ENCODE assay signal across 8 mouse cellular contexts in the genomic region with DNA sequence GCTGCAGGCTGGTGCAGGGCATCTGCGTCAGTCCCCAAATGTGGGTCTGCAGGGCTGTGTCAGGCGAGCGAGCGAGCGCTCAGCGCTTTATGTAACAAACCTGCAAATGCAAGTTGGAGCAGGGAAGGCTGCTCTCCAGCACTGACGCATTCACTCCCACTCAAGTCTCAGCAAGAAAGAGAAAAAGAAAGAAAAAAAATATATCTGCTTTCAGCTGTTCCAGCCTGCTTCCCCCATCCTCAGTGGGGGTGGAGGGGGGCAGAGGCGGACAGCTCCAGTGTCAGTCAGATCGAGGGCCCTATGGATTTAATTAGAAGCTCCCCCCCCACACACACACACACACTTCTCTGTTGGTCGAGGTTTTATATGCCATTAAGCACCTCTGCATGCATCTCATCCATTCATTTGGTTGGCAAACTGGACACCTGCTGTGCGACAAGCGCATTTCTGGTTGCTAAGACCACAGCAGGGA. TPM values are rescaled to one million over a fixed set of nuclear protein-coding genes. Genes with fewer than 3 reads are reported as not detected.
DNase-seq lines count a peak whose midpoint lies in the region; ATAC-seq and TF ChIP-seq lines count a peak whose summit lies in the region.

No protein-coding gene starts in this region.

- peaks cover 21% of the 10 kb centered on the region for H3K27me3 ChIP-seq in embryonic facial prominence, embryonic 14.5 days (replicated peaks; ENCODE audit: control insufficient read depth, insufficient read depth, low read length)
- no peaks in the 10 kb centered on the region for H3K27me3 ChIP-seq in myocyte (ENCODE audit: control insufficient read depth, insufficient read depth, insufficient read length)

- peaks cover 21% of the 10 kb centered on the region for H3K4me1 ChIP-seq in embryonic facial prominence, embryonic 14.5 days (ENCODE audit: control insufficient read depth, insufficient read depth, low read length)

- no peak overlapping the region for H3ac ChIP-seq in myocyte (ENCODE audit: control insufficient read depth, insufficient read length)

- H3K27ac ChIP-seq in embryonic facial prominence, embryonic 14.5 days (replicated peaks; ENCODE audit: low read depth, low read length): no peak overlapping the region

- no peak overlapping the region for H3K9ac ChIP-seq in embryonic facial prominence, embryonic 14.5 days (ENCODE audit: low read depth, low read length)

- peak; percentile 25 for DNase-seq in embryo, embryonic 11 days
- DNase-seq in embryo, embryonic 10 days (ENCODE audit: low spot score): no peak
- DNase-seq in embryonic facial prominence, embryonic 14.5 days (ENCODE audit: low spot score): peak; percentile 68
- DNase-seq in layer of hippocampus, adult 8-10 months (ENCODE audit: low spot score in 2 of 2): peak; percentile 70 to 72
- DNase-seq in embryo, embryonic 9.5 days (ENCODE audit: extremely low spot score): no peak
- no peak for DNase-seq in lung, postnatal 25 days (ENCODE audit: low spot score)

- no peaks in the 10 kb centered on the region for H3K79me2 ChIP-seq in myocyte (ENCODE audit: control insufficient read depth, insufficient read depth)

- H3K4me3 ChIP-seq in embryonic facial prominence, embryonic 14.5 days (ENCODE audit: low read depth, low read length): no peak overlapping the region; the same call in 1 of the 2 replicates
- no peak overlapping the region for H3K4me3 ChIP-seq in myocyte

- no peak for TF ChIP-seq POLR2A in myocyte (IDR thresholded peaks at IDR 0.05; ENCODE audit: insufficient read length, low read depth)

- no peaks in the 10 kb centered on the region for H3K9me3 ChIP-seq in embryonic facial prominence, embryonic 14.5 days (ENCODE audit: control insufficient read depth, low read length)

- H3K36me3 ChIP-seq in embryonic facial prominence, embryonic 14.5 days (ENCODE audit: control insufficient read depth, insufficient read depth, low read length): no peaks in the 10 kb centered on the region
- no peaks in the 10 kb centered on the region for H3K36me3 ChIP-seq in myocyte (ENCODE audit: control insufficient read depth, insufficient read depth)

- no peak for ATAC-seq in embryonic facial prominence, embryonic 14.5 days (ENCODE audit: low read depth)
- no peak for ATAC-seq in inflammation-experienced regulatory T-cells, adult 6 months

- H3K4me2 ChIP-seq in embryonic facial prominence, embryonic 14.5 days (ENCODE audit: low read depth, low read length): peak overlapping the region; percentile 14; the same call in 1 of the 2 replicates
- peak overlapping the region; percentile 8 for H3K4me2 ChIP-seq in myocyte (ENCODE audit: low read depth)

- 14% methylated on average over 12 of the region's 12 CpGs for WGBS in embryonic facial prominence, embryonic 14.5 days

TF ChIP-seq in myocyte, 11 proteins besides CTCF, POLR2A, EP300 and RAD21:
- no peak for TF ChIP-seq USF1 (IDR thresholded peaks at IDR 0.05; ENCODE audit: low read depth)

RNA-seq across cellular contexts. Expression of a gene that starts 1.9 kb away (rescaled TPM):
- 7.9 and 8.3 TPM in 2 replicates for polyA plus RNA-seq in embryonic facial prominence, embryonic 14.5 days (2014; fragmentation: Nextera tagmentation; extraction: Ambion mirVana)
- 100 to 1,000 TPM; 333 to 386 (median 359) TPM for total RNA-seq in layer of hippocampus, adult 8-10 months (2022)
- 8.3 TPM for polyA plus RNA-seq in myocyte (2012; fragmentation: generic; extraction: Trizol)
- under 1 TPM in 1 of 3 experiments, not detected in 2; 0.38 TPM for polyA plus RNA-seq in inflammation-experienced regulatory T-cells, adult 6 months (2017; shearing (Covaris generic))

RNA-seq across cellular contexts. Expression of a gene that starts 28.3 kb away (rescaled TPM):
- polyA plus RNA-seq in embryonic facial prominence, embryonic 14.5 days (2014; fragmentation: Nextera tagmentation; extraction: Ambion mirVana): not detected in 2 replicates
- under 1 TPM in 2 of 4 experiments, not detected in 2; 0.33 to 0.40 TPM for total RNA-seq in layer of hippocampus, adult 8-10 months (2022)
- polyA plus RNA-seq in myocyte (2012; fragmentation: generic; extraction: Trizol): not detected
- polyA plus RNA-seq in inflammation-experienced regulatory T-cells, adult 6 months (2017; shearing (Covaris generic)): not detected

RNA-seq across cellular contexts. Expression of a gene that starts 36.5 kb away (rescaled TPM):
- 0.60 and 0.63 TPM in 2 replicates for polyA plus RNA-seq in embryonic facial prominence, embryonic 14.5 days (2014; fragmentation: Nextera tagmentation; extraction: Ambion mirVana)
- total RNA-seq in layer of hippocampus, adult 8-10 months (2022): 10 to 100 TPM in 1 of 4 experiments, 1 to 10 TPM in 3; 3.7 to 10.8 (median 6.9) TPM
- 0.48 TPM for polyA plus RNA-seq in myocyte (2012; fragmentation: generic; extraction: Trizol)
- not detected for polyA plus RNA-seq in inflammation-experienced regulatory T-cells, adult 6 months (2017; shearing (Covaris generic))

Comparison
In these comparisons a context has a peak if more than half of its experiments do, and no peak if none do; other contexts are left out.
1. DNase-seq: peak in embryo, embryonic 11 days (single experiment), embryonic facial prominence, embryonic 14.5 days (single experiment) and layer of hippocampus, adult 8-10 months (2 of 2); none in embryo, embryonic 10 days (single experiment), embryo, embryonic 9.5 days (single experiment) and lung, postnatal 25 days (single experiment).